Mouse (Mus musculus) G1E (cell line): ENCODE data around the gene Akr1b3.

Experiments used
- CTCF ChIP-seq: IDR thresholded peaks from 2 replicates; pipeline ENCODE4 v1.5.1; 2012; ENCODE audit warnings: low read depth, low read length, inconsistent platforms, mixed read lengths
- GATA1 ChIP-seq: IDR thresholded peaks from 2 replicates; pipeline ENCODE4 v1.6.1; 2012; ENCODE audit warnings: borderline replicate concordance, low read length, inconsistent platforms, mixed read lengths
- GATA2 ChIP-seq: IDR thresholded peaks from 2 replicates; pipeline ENCODE4 v1.6.1; 2012; ENCODE audit warnings: low read depth, low read length, inconsistent platforms, borderline replicate concordance
- POLR2AphosphoS5 ChIP-seq: IDR thresholded peaks from 2 replicates; pipeline ENCODE4 v1.6.1; 2012; ENCODE audit warnings: low read depth, low read length, inconsistent platforms; ENCODE audit not compliant: insufficient replicate concordance
- TAL1 ChIP-seq: conservative IDR thresholded peaks from 2 replicates; pipeline ENCODE4 v1.6.1; 2012; ENCODE audit warnings: low read depth, low read length, inconsistent platforms, mixed read lengths

- TF ChIP-seq GATA1, result no peak
- TF ChIP-seq CTCF, result no peak
- TF ChIP-seq POLR2AphosphoS5, result no peak
- no peak for TF ChIP-seq GATA2
- TF ChIP-seq TAL1, result no peak
Observed at GRCm38 (mm10) chr6:34316854-34317771, at the start of gene Akr1b3.
